Mouse (Mus musculus) brown adipose tissue, adult 24 weeks (tissue): ENCODE data around the gene Zfp668. TPM values are rescaled to one million over a fixed set of nuclear protein-coding genes. Genes with fewer than 3 reads are reported as not detected.

Source experiments
- H3K27ac ChIP-seq: fragments of 200-500 bp; replicated peaks from 2 replicates; pipeline ENCODE4 v1.5.1; 2012; ENCODE audit warnings: low read depth, mild to moderate bottlenecking, low read length
- H3K4me1 ChIP-seq: fragments of 200-500 bp; 2 replicates; pipeline ENCODE4 v1.6.1; 2012; ENCODE audit warnings: low read length, mixed read lengths; ENCODE audit not compliant: control insufficient read depth, insufficient read depth, insufficient read length
- H3K4me3 ChIP-seq: fragments of 200-500 bp; 2 replicates; pipeline ENCODE4 v1.5.1; 2012; ENCODE audit warnings: low read depth, mild to moderate bottlenecking, low read length, moderate library complexity; ENCODE audit not compliant: insufficient read depth
- polyA plus RNA-seq: library from polyadenylated mRNA; stranded (reverse); fragments of >200 nt; gene quantifications from 2 replicates; pipeline ENCODE4 v1.2.4, GENCODE M21; 2012; ENCODE audit not compliant: missing spikeins, insufficient read depth, insufficient read length

The Zfp668 gene
- 1.4 TPM in 2 replicates for polyA plus RNA-seq

GRCm38 (mm10) chr7:127876467-127877348 lies at the start of gene Zfp668:
Gene Zfp668 (minus strand): TSS chr7:127876828.
- H3K4me3 ChIP-seq: peak within 1 kb of the TSS; percentile 85
- H3K27ac ChIP-seq: peak within 1 kb of the TSS; percentile 96
- H3K4me1 ChIP-seq: no peaks in the 10 kb centered on the region; the same call in 1 of the 2 replicates

DNA sequence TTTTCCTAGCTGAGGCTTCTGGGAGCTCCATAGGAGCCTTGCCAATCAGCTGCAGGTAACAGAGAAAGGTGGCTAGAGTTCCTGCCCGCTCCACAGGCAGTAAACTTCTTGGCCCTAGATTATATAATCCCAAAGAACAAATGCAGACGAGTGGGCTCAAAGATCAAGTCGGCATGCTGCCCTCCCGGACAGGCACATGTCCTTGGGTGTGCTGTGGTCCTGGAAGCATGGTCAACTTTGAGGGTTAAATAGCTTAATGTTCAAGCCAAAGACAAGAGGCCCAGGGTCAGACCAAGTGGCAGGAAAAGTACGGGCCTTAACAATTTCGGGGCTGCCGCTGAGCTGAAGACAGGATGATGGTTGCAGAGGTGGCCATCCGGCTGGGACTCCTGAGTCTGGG lies 49.4 kb upstream of the Zfp668 start:
- no peak overlapping the region for H3K27ac ChIP-seq
- no peaks in the 10 kb centered on the region for H3K4me1 ChIP-seq
- no peak overlapping the region for H3K4me3 ChIP-seq

GRCm38 (mm10) chr7:127925252-127925651 lies 48.6 kb upstream of the Zfp668 start:
- no peak overlapping the region for H3K27ac ChIP-seq
- H3K4me1 ChIP-seq: no peaks in the 10 kb centered on the region
- H3K4me3 ChIP-seq: no peak overlapping the region

DNA sequence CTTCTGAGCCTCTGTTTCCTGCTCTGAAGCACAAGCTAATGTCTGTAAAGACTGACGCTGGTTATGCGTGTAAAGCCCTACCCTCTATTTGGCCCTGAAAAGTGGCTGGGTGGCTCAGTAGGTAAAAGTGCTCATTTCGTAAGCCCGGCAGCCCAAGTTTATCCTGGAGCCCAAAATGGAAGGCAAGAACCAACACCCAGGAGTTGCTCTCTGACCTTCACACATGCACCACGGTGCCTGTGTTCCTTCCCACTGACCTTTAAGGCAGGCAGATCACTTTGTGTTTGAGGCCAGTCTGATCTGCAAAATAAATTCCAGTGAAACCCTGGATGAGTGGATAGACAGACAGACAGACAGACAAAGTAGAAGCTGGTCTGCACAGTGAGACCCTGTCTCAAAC lies 47.1 kb upstream of the Zfp668 start:
- Histone ChIP-seq H3K4me1 (no peaks in the 10 kb centered on the region), H3K4me3 (no peak overlapping the region), H3K27ac (peak overlapping the region; percentile 19; the same call in 1 of the 2 replicates)

DNA sequence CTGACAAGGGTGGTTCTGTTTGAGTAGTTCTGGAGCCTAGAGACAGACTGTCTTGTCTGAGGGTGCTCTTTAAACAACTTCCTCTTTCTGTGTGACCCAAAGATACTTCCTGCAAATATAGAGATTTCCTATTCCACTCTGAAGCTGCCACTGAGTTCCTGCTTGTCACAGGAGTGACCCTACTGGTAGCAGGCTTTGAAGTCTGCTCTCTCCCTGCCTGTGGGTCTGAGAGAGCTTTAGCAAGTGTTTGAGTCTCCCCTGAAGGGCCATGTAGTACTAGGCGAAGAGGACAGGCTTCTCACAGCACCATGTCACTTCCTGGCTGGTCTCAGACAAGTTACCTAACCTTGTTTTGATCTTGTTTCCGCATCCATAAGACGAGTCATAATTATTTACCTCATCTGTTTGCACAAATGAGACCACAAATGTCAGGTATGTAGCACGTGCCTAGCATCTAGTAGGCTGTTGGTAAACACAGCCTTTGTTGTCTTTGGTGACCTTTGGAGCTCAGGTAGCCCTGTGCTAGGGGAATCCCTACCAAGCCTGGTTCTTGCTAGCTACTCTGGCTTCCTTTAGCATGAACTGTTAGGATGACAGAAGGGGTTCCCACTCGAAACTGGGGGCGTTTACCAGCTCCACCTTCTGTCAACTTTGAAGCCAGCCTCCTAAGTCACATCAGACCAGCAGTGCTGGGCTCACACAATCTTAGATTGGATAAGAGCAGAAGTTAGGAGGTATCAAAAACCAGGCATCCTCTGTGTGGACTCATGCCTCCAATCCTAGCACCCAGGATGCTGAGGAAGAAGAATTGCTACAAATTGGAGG lies 46.0 kb upstream of the Zfp668 start:
- Histone ChIP-seq H3K4me1 (no peaks in the 10 kb centered on the region), H3K27ac (peak overlapping the region; percentile 59), H3K4me3 (no peak overlapping the region)

DNA sequence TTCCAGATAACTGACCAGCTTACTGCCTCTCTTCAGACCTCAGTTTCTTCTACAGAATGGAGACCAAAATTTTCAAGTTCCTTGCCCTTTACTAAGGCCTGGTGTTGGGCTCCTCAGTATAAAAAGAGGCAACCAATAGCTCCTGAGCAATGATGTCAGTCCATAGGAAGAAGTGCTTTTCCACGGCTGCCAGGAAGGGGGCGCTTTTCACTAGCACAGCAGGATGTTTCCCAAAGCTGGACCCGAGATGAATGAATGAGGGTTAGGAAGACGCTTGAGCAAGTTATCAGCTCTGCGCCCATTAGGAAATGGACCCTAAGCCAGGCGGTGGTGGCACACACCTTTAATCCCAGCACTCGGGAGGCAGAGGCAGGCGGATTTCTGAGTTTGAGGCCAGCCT lies 44.9 kb upstream of the Zfp668 start:
- Histone ChIP-seq H3K27ac (no peak overlapping the region), H3K4me3 (no peak overlapping the region), H3K4me1 (no peaks in the 10 kb centered on the region)

- no peak overlapping the region for H3K4me3 ChIP-seq
- H3K27ac ChIP-seq: no peak overlapping the region
- no peaks in the 10 kb centered on the region for H3K4me1 ChIP-seq
These were observed 42.7 kb upstream of the Zfp668 start for GRCm38 (mm10) chr7:127919290-127919689.

GRCm38 (mm10) chr7:127918203-127918602 lies 41.6 kb upstream of the Zfp668 start:
- H3K4me1 ChIP-seq: no peaks in the 10 kb centered on the region
- no peak overlapping the region for H3K27ac ChIP-seq
- no peak overlapping the region for H3K4me3 ChIP-seq

GRCm38 (mm10) chr7:127915293-127915692 lies 38.7 kb upstream of the Zfp668 start:
- H3K27ac ChIP-seq: no peak overlapping the region
- no peak overlapping the region for H3K4me3 ChIP-seq
- H3K4me1 ChIP-seq: no peaks in the 10 kb centered on the region

GRCm38 (mm10) chr7:127912938-127913337 lies 36.3 kb upstream of the Zfp668 start:
- H3K27ac ChIP-seq: no peak overlapping the region
- H3K4me3 ChIP-seq: peak overlapping the region; percentile 81

GRCm38 (mm10) chr7:127912190-127912871 lies 35.7 kb upstream of the Zfp668 start, which contains the start of gene Kat8:
Gene Kat8 (plus strand): TSS chr7:127912516.
- Histone ChIP-seq H3K4me1 (peaks cover 6% of the 10 kb centered on the region), H3K4me3 (peak within 1 kb of the TSS; percentile 81), H3K27ac (peak within 1 kb of the TSS; percentile 88)

More at GRCm38 (mm10) chr7:127912938-127913337, 36.3 kb upstream of the Zfp668 start:
- H3K4me1 ChIP-seq: peaks cover 5% of the 10 kb centered on the region

- H3K4me3 ChIP-seq: no peak overlapping the region
- H3K4me1 ChIP-seq: peaks cover 6% of the 10 kb centered on the region
- H3K27ac ChIP-seq: peak overlapping the region; percentile 87
These were observed 32.0 kb upstream of the Zfp668 start for GRCm38 (mm10) chr7:127908656-127909055.

- H3K4me1 ChIP-seq: peaks cover 6% of the 10 kb centered on the region
- H3K4me3 ChIP-seq: no peak overlapping the region
- H3K27ac ChIP-seq: peak overlapping the region; percentile 87
These were observed 31.3 kb upstream of the Zfp668 start for GRCm38 (mm10) chr7:127907939-127908338.

DNA sequence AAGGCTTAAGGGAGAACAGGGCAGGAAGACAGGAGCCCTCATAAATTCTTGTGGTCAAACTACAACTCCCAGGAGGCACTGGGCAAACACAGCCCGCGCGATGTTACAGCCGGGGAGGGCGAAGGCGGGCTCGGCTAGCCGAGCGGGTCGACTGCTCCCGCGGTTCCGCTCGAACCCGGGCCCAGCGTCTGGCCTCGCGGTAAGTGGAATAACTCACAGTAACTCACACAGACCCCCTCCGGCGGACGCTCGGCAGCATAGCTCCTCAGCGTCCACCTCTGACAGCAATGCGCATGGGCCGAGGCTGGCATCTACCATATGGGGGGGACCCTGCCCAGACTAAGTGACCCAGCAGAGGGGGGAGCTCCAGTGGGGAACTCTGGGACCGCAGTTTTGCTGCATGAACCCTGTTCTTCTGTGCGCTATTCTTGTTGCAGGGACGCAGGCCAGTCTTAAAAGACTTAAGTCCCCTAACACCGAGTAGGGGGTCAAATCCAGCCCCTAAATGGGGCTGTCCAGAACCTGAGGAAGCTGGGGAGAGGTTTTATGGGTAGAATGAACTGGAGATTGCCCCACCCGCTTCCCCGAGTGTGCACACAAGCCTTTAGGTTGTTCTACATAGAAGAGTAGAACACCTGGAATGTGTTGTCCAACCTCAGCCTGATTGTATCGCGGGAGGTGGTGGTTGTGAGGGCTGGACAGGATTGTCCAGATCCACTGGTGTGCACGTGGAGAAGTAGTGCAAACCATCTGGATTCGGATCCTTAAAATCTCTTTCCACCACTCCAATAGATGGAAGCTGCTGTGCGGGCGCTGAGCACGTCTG lies 27.6 kb upstream of the Zfp668 start, which contains the start of gene Bckdk:
Bckdk (plus strand) TSS at position 112 of the 826 bp plus-strand sequence.
- peak within 1 kb of the TSS; percentile 76 for H3K4me3 ChIP-seq
- peak within 1 kb of the TSS; percentile 52 for H3K27ac ChIP-seq

More for the DNA sequence above, 27.6 kb upstream of the Zfp668 start, which contains the start of gene Bckdk:
- H3K4me1 ChIP-seq: peaks cover 6% of the 10 kb centered on the region
